Mouse (Mus musculus) CH12.LX (cell line): ENCODE measurements around the gene Dyrk3.

Experiments
- CTCF ChIP-seq, 2 experiments: IDR thresholded peaks in 1 of 2; conservative IDR thresholded peaks in 1 of 2; 2 replicates each; pipeline ENCODE4 v1.5.1; 2011 to 2012; ENCODE audit warnings: low read depth in 2 of 2, low read length in 2 of 2, improper control_type of control experiment in 1 of 2, inconsistent platforms in 1 of 2, mild to moderate bottlenecking in 1 of 2, moderate library complexity in 1 of 2
- EP300 ChIP-seq: IDR thresholded peaks from 2 replicates; pipeline ENCODE4 v1.6.1; 2011; ENCODE audit warnings: low read length, improper control_type of control experiment
- ETS1 ChIP-seq: conservative IDR thresholded peaks from 2 replicates; pipeline ENCODE4 v1.6.1; 2012; ENCODE audit warnings: low read depth, mild to moderate bottlenecking, inconsistent platforms, low read length, improper control_type of control experiment, moderate library complexity
- HCFC1 ChIP-seq: IDR thresholded peaks from 2 replicates; pipeline ENCODE4 v1.6.1; 2012; ENCODE audit warnings: low read depth, mild to moderate bottlenecking, inconsistent platforms, low read length, improper control_type of control experiment
- NELFE ChIP-seq: IDR thresholded peaks from 2 replicates; pipeline ENCODE4 v1.6.1; 2011; ENCODE audit warnings: low read depth, low read length, improper control_type of control experiment
- POLR2A ChIP-seq: IDR thresholded peaks from 2 replicates; pipeline ENCODE4 v1.6.1; 2011; ENCODE audit warnings: low read depth, mild to moderate bottlenecking, improper control_type of control experiment, low read length
- RAD21 ChIP-seq: IDR thresholded peaks from 2 replicates; pipeline ENCODE4 v1.6.1; 2011; ENCODE audit warnings: low read depth, mild to moderate bottlenecking, low read length, improper control_type of control experiment, moderate library complexity
- SMC3 ChIP-seq: IDR thresholded peaks from 2 replicates; pipeline ENCODE4 v1.6.1; 2011; ENCODE audit warnings: low read depth, low read length, improper control_type of control experiment
- UBTF ChIP-seq: IDR thresholded peaks from 2 replicates; pipeline ENCODE4 v1.6.1; 2012; ENCODE audit warnings: low read depth, mild to moderate bottlenecking, inconsistent platforms, low read length, improper control_type of control experiment, moderate library complexity
- ZC3H11A ChIP-seq: IDR thresholded peaks from 2 replicates; pipeline ENCODE4 v1.6.1; 2012; ENCODE audit warnings: low read depth, mild to moderate bottlenecking, inconsistent platforms, low read length, improper control_type of control experiment
- ZMIZ1 ChIP-seq: IDR thresholded peaks from 2 replicates; pipeline ENCODE4 v1.6.1; 2012; ENCODE audit warnings: low read depth, mild to moderate bottlenecking, inconsistent platforms, low read length, improper control_type of control experiment

GRCm38 (mm10) chr1:131080686-131081085, 57.5 kb downstream of the Dyrk3 start:
- TF ChIP-seq ETS1 (peak; percentile 70), CTCF (conservative IDR thresholded peaks at IDR 0.05 in 1 of 2, IDR thresholded peaks at IDR 0.05 in 1 of 2; ENCODE audit: low read depth in 2 of 2, low read length in 2 of 2) (no peak), HCFC1 (no peak), SMC3 (no peak), EP300 (peak; percentile 58; the same call in 1 of the 2 replicates), POLR2A (no peak), ZC3H11A (no peak), NELFE (no peak), UBTF (no peak), RAD21 (no peak), ZMIZ1 (no peak)
